Mouse (Mus musculus) heart, postnatal 0 days (tissue): ENCODE data around the gene Pias1. TPM values are rescaled to one million over a fixed set of nuclear protein-coding genes. Genes with fewer than 3 reads are reported as not detected.

Experiments
- ATAC-seq: fragments of 200-750 bp; cut with Nextera tagmentation; 2 replicates; pipeline ENCODE4 v1.8.0; 2017; ENCODE audit warnings: low read depth, moderate number of reproducible peaks, moderate library complexity; ENCODE audit not compliant: insufficient read depth
- DNase-seq: peaks from one replicate; pipeline ENCODE4 v3.0.0-alpha.2; 2016; ENCODE audit warnings: low spot score
- H3K27ac ChIP-seq: fragments of 300-500 bp; sonication (generic); 2 replicates; pipeline ENCODE4 v1.5.1; 2014; ENCODE audit warnings: low read depth, mild to moderate bottlenecking
- H3K27me3 ChIP-seq: fragments of 300-500 bp; sonication (generic); 2 replicates; pipeline ENCODE4 v1.6.1; 2014; ENCODE audit warnings: low read length, mixed read lengths; ENCODE audit not compliant: control insufficient read depth, insufficient read depth
- H3K36me3 ChIP-seq: fragments of 300-500 bp; sonication (generic); replicated peaks from 2 replicates; pipeline ENCODE4 v1.6.1; 2014; ENCODE audit warnings: low read length, mixed read lengths; ENCODE audit not compliant: control insufficient read depth, insufficient read depth
- H3K4me1 ChIP-seq: fragments of 300-500 bp; sonication (generic); 2 replicates; pipeline ENCODE4 v1.6.1; 2014; ENCODE audit warnings: antibody characterized with exemption; ENCODE audit not compliant: control insufficient read depth, insufficient read depth
- H3K4me2 ChIP-seq: fragments of 300-500 bp; sonication (generic); 2 replicates; pipeline ENCODE4 v1.6.1; 2014; ENCODE audit warnings: low read depth, mild to moderate bottlenecking, low read length, moderate library complexity
- H3K4me3 ChIP-seq: fragments of 300-500 bp; sonication (generic); 2 replicates; pipeline ENCODE4 v1.5.1; 2014; ENCODE audit warnings: low read depth, low read length
- H3K9ac ChIP-seq: fragments of 300-500 bp; sonication (generic); replicated peaks from 2 replicates; pipeline ENCODE4 v1.6.1; 2014; ENCODE audit warnings: low read depth, low read length, mixed read lengths
- H3K9me3 ChIP-seq: fragments of 300-500 bp; sonication (generic); replicated peaks from 2 replicates; pipeline ENCODE4 v1.6.1; 2016; ENCODE audit warnings: low read length; ENCODE audit not compliant: control insufficient read depth
- CTCF ChIP-seq: IDR thresholded peaks from 2 replicates; pipeline ENCODE4 v1.5.1; 2016; ENCODE audit warnings: antibody characterized with exemption, control low read depth, low read depth
- EP300 ChIP-seq: IDR thresholded peaks from 2 replicates; pipeline ENCODE4 v1.6.1; 2016; ENCODE audit warnings: antibody characterized with exemption, low read depth
- WGBS: fragments of 180-500 bp; shearing (Covaris S2); extraction: QIAGEN DNeasy Blood & Tissue Kit; methylation state at CpG from one replicate; pipeline ENCODE4 v1.1.7; 2014; 5-methylcytosine and 5-hydroxymethylcytosine counted together
- polyA plus RNA-seq: library from polyadenylated mRNA; unstranded; fragments of >200 nt; fragmentation: Nextera tagmentation; extraction: Ambion mirVana; gene quantifications from 2 replicates; pipeline ENCODE4 v1.2.1, GENCODE M21; 2015
- total RNA-seq: library from RNA; depleted of rRNA; stranded (reverse); fragments of >200 nt; gene quantifications from 2 replicates; pipeline ENCODE4 v1.2.3, GENCODE M21; 2014; ENCODE audit warnings: low replicate concordance

Gene Pias1
- total and polyA plus RNA-seq, 2 experiments from 2014 or later: 20.5 to 25.1 TPM

GRCm38 (mm10) chr9:62839172-62839770 is 148.5 kb downstream of the Pias1 start:
- no peaks in the 10 kb centered on the region for H3K9me3 ChIP-seq
- peak overlapping the region; percentile 77 for H3K4me3 ChIP-seq
- TF ChIP-seq CTCF (no peak), EP300 (no peak)
- peak overlapping the region; percentile 91 for H3K4me2 ChIP-seq
- peak overlapping the region; percentile 67 for H3K27ac ChIP-seq
- H3K36me3 ChIP-seq: no peaks in the 10 kb centered on the region
- H3K27me3 ChIP-seq: no peaks in the 10 kb centered on the region
- 0 out of 2 replicates have a peak, but pooled peaks cover 10% of the 10 kb centered on the region for H3K4me1 ChIP-seq
- peak overlapping the region; percentile 69 for H3K9ac ChIP-seq
- WGBS: 13% methylated on average over 14 of the region's 14 CpGs
- DNase-seq (no peak), ATAC-seq (peak; percentile 10; the same call in 1 of the 2 replicates)

GRCm38 (mm10) chr9:62838506-62839171 is 149.1 kb downstream of the Pias1 start, which contains the start of gene Cln6:
Gene Cln6 (plus strand): TSS chr9:62838785.
- Histone ChIP-seq H3K4me2 (peak within 1 kb of the TSS; percentile 91), H3K4me3 (peak within 1 kb of the TSS; percentile 77), H3K27ac (peak within 1 kb of the TSS; percentile 67), H3K27me3 (no peaks in the 10 kb centered on the region), H3K9me3 (no peaks in the 10 kb centered on the region), H3K4me1 (0 out of 2 replicates have a peak, but pooled peaks cover 10% of the 10 kb centered on the region), H3K36me3 (no peaks in the 10 kb centered on the region), H3K9ac (peak within 1 kb of the TSS; percentile 69)
- TF ChIP-seq CTCF: no peak
- TF ChIP-seq EP300: no peak
- peak; percentile 89 for ATAC-seq
- peak; percentile 93 for DNase-seq
- under 1% methylated on average over 31 of the region's 48 CpGs for WGBS

GRCm38 (mm10) chr9:62838146-62838505 is 149.6 kb downstream of the Pias1 start:
- Histone ChIP-seq H3K9ac (peak overlapping the region; percentile 69; the same call in 1 of the 2 replicates), H3K27me3 (no peaks in the 10 kb centered on the region), H3K36me3 (no peaks in the 10 kb centered on the region), H3K4me3 (peak overlapping the region; percentile 77), H3K4me1 (0 out of 2 replicates have a peak, but pooled peaks cover 10% of the 10 kb centered on the region), H3K4me2 (peak overlapping the region; percentile 91), H3K9me3 (no peaks in the 10 kb centered on the region), H3K27ac (peak overlapping the region; percentile 67)
- DNase-seq: no peak
- no peak for TF ChIP-seq EP300
- no peak for TF ChIP-seq CTCF
- 11% methylated on average over 8 of the region's 8 CpGs for WGBS
- ATAC-seq: no peak

- TF ChIP-seq EP300: no peak
- TF ChIP-seq CTCF: no peak
- 36% methylated on average over 3 of the region's 3 CpGs for WGBS
- no peaks in the 10 kb centered on the region for H3K36me3 ChIP-seq
- H3K4me2 ChIP-seq: peak overlapping the region; percentile 91
- no peak for DNase-seq
- 0 out of 2 replicates have a peak, but pooled peaks cover 10% of the 10 kb centered on the region for H3K4me1 ChIP-seq
- ATAC-seq: no peak
- H3K9me3 ChIP-seq: no peaks in the 10 kb centered on the region
- H3K27ac ChIP-seq: peak overlapping the region; percentile 67; the same call in 1 of the 2 replicates
- no peak overlapping the region for H3K4me3 ChIP-seq
- no peaks in the 10 kb centered on the region for H3K27me3 ChIP-seq
- H3K9ac ChIP-seq: no peak overlapping the region
Measured at GRCm38 (mm10) chr9:62837611-62838010, 150.1 kb downstream of the Pias1 start.

GRCm38 (mm10) chr9:62835705-62836446 is 151.8 kb downstream of the Pias1 start:
- Histone ChIP-seq H3K4me3 (no peak overlapping the region), H3K4me1 (0 out of 2 replicates have a peak, but pooled peaks cover 10% of the 10 kb centered on the region), H3K36me3 (no peaks in the 10 kb centered on the region), H3K9me3 (no peaks in the 10 kb centered on the region), H3K9ac (no peak overlapping the region), H3K27ac (no peak overlapping the region), H3K27me3 (no peaks in the 10 kb centered on the region), H3K4me2 (no peak overlapping the region)
- TF ChIP-seq EP300: no peak
- no peak for TF ChIP-seq CTCF
- WGBS: 63% methylated on average over 4 of the region's 4 CpGs
- no peak for ATAC-seq
- no peak for DNase-seq
